Mouse (Mus musculus) MEL (cell line): ENCODE data around the gene Moxd2. TPM values are rescaled to one million over a fixed set of nuclear protein-coding genes. Genes with fewer than 3 reads are reported as not detected.
A peak's percentile ranks its signal among the peaks of the same experiment; 100 is the strongest.

Experiments
- DNase-seq: peaks from one replicate; pipeline ENCODE4 v3.0.0; 2011; ENCODE audit warnings: low read depth, low spot score
- H3K27ac ChIP-seq: 2 replicates; pipeline ENCODE4 v1.5.1; 2012; ENCODE audit warnings: low read depth, mild to moderate bottlenecking, control low read depth, low read length, moderate library complexity; ENCODE audit not compliant: control insufficient read depth
- H3K27me3 ChIP-seq, 2 experiments: fragments of 150-350 bp in 1 of 2; sonication (generic) in 1 of 2; 2 replicates each; pipeline ENCODE4 v1.6.1; 2012; ENCODE audit warnings: low read length in 2 of 2, mild to moderate bottlenecking in 2 of 2, improper control_type of control experiment in 1 of 2, moderate library complexity in 1 of 2; ENCODE audit not compliant: insufficient read depth in 2 of 2, control insufficient read depth in 1 of 2
- H3K36me3 ChIP-seq, 2 experiments: 2 replicates each; pipeline ENCODE4 v1.6.1; 2012 to 2014; ENCODE audit warnings: low read length in 2 of 2, improper control_type of control experiment in 1 of 2, inconsistent platforms in 1 of 2, mild to moderate bottlenecking in 1 of 2; ENCODE audit not compliant: insufficient read depth in 2 of 2, control insufficient read depth in 1 of 2
- H3K4me1 ChIP-seq, 2 experiments: fragments of 150-350 bp in 1 of 2; sonication (generic) in 1 of 2; 2 replicates each; pipeline ENCODE4 v1.6.1; 2012; ENCODE audit warnings: low read length in 2 of 2, improper control_type of control experiment in 1 of 2, mild to moderate bottlenecking in 1 of 2; ENCODE audit not compliant: insufficient read depth in 2 of 2, control insufficient read depth in 1 of 2
- H3K4me3 ChIP-seq, 2 experiments: fragments of 150-350 bp in 1 of 2; sonication (generic) in 1 of 2; 2 replicates each; pipeline ENCODE4 v1.5.1; 2012; ENCODE audit warnings: low read depth in 2 of 2, low read length in 2 of 2, mild to moderate bottlenecking in 2 of 2, moderate library complexity in 2 of 2, control low read depth in 1 of 2, improper control_type of control experiment in 1 of 2; ENCODE audit not compliant: control insufficient read depth in 1 of 2, insufficient read depth in 1 of 2
- H3K79me2 ChIP-seq: 2 replicates; pipeline ENCODE4 v1.6.1; 2012; ENCODE audit warnings: mild to moderate bottlenecking, low read length, moderate library complexity; ENCODE audit not compliant: control insufficient read depth, poor library complexity, insufficient read depth
- H3K9ac ChIP-seq: 2 replicates; pipeline ENCODE4 v1.6.1; 2012; ENCODE audit warnings: low read depth, mild to moderate bottlenecking, control low read depth, low read length, moderate library complexity; ENCODE audit not compliant: control insufficient read depth, poor library complexity, severe bottlenecking
- H3K9me3 ChIP-seq: fragments of 150-350 bp; sonication (generic); replicated peaks from 2 replicates; pipeline ENCODE4 v1.6.1; 2012; ENCODE audit warnings: mild to moderate bottlenecking, low read length, improper control_type of control experiment, moderate library complexity; ENCODE audit not compliant: insufficient read depth
- BHLHE40 ChIP-seq: IDR thresholded peaks from 2 replicates; pipeline ENCODE4 v1.6.1; 2012; ENCODE audit warnings: low read depth, mild to moderate bottlenecking, inconsistent platforms, low read length, improper control_type of control experiment, borderline replicate concordance
- CHD2 ChIP-seq: IDR thresholded peaks from 2 replicates; pipeline ENCODE4 v1.6.1; 2011; ENCODE audit warnings: low read length, improper control_type of control experiment
- CTCF ChIP-seq, 3 experiments: IDR thresholded peaks in 2 of 3; conservative IDR thresholded peaks in 1 of 3; 2 replicates each; pipeline ENCODE4 v1.5.1; 2011 to 2012; ENCODE audit warnings: low read length in 3 of 3, low read depth in 2 of 3, mild to moderate bottlenecking in 2 of 3, improper control_type of control experiment in 1 of 3, inconsistent platforms in 1 of 3, mixed read lengths in 1 of 3, moderate library complexity in 1 of 3; ENCODE audit not compliant: control insufficient read depth in 1 of 3, insufficient read depth in 1 of 3, poor library complexity in 1 of 3, severe bottlenecking in 1 of 3
- ETS1 ChIP-seq: IDR thresholded peaks from 2 replicates; pipeline ENCODE4 v1.6.1; 2012; ENCODE audit warnings: low read depth, mild to moderate bottlenecking, inconsistent platforms, low read length, improper control_type of control experiment, moderate library complexity
- GABPA ChIP-seq: IDR thresholded peaks from 2 replicates; pipeline ENCODE4 v1.6.1; 2012; ENCODE audit warnings: low read depth, mild to moderate bottlenecking, inconsistent platforms, low read length, improper control_type of control experiment, moderate library complexity
- MAX ChIP-seq: IDR thresholded peaks from 2 replicates; pipeline ENCODE4 v1.6.1; 2011; ENCODE audit warnings: low read length, improper control_type of control experiment
- MAZ ChIP-seq: IDR thresholded peaks from 2 replicates; pipeline ENCODE4 v1.6.1; 2012; ENCODE audit warnings: low read depth, mild to moderate bottlenecking, inconsistent platforms, low read length, improper control_type of control experiment
- NELFE ChIP-seq: IDR thresholded peaks from 2 replicates; pipeline ENCODE4 v1.6.1; 2011; ENCODE audit warnings: low read depth, low read length, improper control_type of control experiment
- NRF1 ChIP-seq: IDR thresholded peaks from 2 replicates; pipeline ENCODE4 v1.6.1; 2014; ENCODE audit warnings: low read depth, mild to moderate bottlenecking, inconsistent platforms, low read length, improper control_type of control experiment, moderate library complexity; ENCODE audit not compliant: poor library complexity, insufficient read depth, severe bottlenecking
- POLR2A ChIP-seq, 2 experiments: IDR thresholded peaks; 2 replicates each; pipeline ENCODE4 v1.6.1; 2011 to 2012; ENCODE audit warnings: low read length in 2 of 2, mild to moderate bottlenecking in 2 of 2, control low read depth in 1 of 2, improper control_type of control experiment in 1 of 2, low read depth in 1 of 2, moderate library complexity in 1 of 2; ENCODE audit not compliant: control insufficient read depth in 1 of 2, insufficient read depth in 1 of 2, poor library complexity in 1 of 2
- POLR2AphosphoS2 ChIP-seq: IDR thresholded peaks from 2 replicates; pipeline ENCODE4 v1.6.1; 2011; ENCODE audit warnings: low read length, improper control_type of control experiment
- RAD21 ChIP-seq: IDR thresholded peaks from 2 replicates; pipeline ENCODE4 v1.6.1; 2011; ENCODE audit warnings: mild to moderate bottlenecking, low read depth, low read length, improper control_type of control experiment
- RCOR1 ChIP-seq: IDR thresholded peaks from 2 replicates; pipeline ENCODE4 v1.6.1; 2012; ENCODE audit warnings: low read depth, mild to moderate bottlenecking, inconsistent platforms, low read length, improper control_type of control experiment
- SMC3 ChIP-seq: IDR thresholded peaks from 2 replicates; pipeline ENCODE4 v1.6.1; 2011; ENCODE audit warnings: low read depth, low read length, improper control_type of control experiment
- UBTF ChIP-seq: IDR thresholded peaks from 2 replicates; pipeline ENCODE4 v1.6.1; 2012; ENCODE audit warnings: low read depth, mild to moderate bottlenecking, inconsistent platforms, low read length, improper control_type of control experiment, moderate library complexity, borderline replicate concordance; ENCODE audit not compliant: insufficient read depth
- USF1 ChIP-seq: IDR thresholded peaks from 2 replicates; pipeline ENCODE4 v1.6.1; 2014; ENCODE audit warnings: low read depth, mild to moderate bottlenecking, inconsistent platforms, low read length, improper control_type of control experiment, moderate library complexity
- ZC3H11A ChIP-seq: IDR thresholded peaks from 2 replicates; pipeline ENCODE4 v1.6.1; 2012; ENCODE audit warnings: low read depth, mild to moderate bottlenecking, inconsistent platforms, low read length, improper control_type of control experiment
- ZKSCAN1 ChIP-seq: IDR thresholded peaks from 2 replicates; pipeline ENCODE4 v1.6.1; 2012; ENCODE audit warnings: low read depth, mild to moderate bottlenecking, inconsistent platforms, low read length, improper control_type of control experiment, moderate library complexity
- ZNF384 ChIP-seq: IDR thresholded peaks from 2 replicates; pipeline ENCODE4 v1.6.1; 2012; ENCODE audit warnings: low read depth, mild to moderate bottlenecking, inconsistent platforms, low read length, improper control_type of control experiment
- polyA plus RNA-seq, 2 experiments: library from polyadenylated mRNA; stranded (reverse) in 1 of 2; unstranded in 1 of 2; fragments of >175 nt in 1 of 2; fragments of >200 nt in 1 of 2; gene quantifications; 2 replicates each; pipeline versions ENCODE4 v1.2.1 to v1.2.4; 2012; ENCODE audit warnings: low replicate concordance in 2 of 2, low read depth in 1 of 2; ENCODE audit not compliant: insufficient read length in 2 of 2, insufficient read depth in 1 of 2, missing spikeins in 1 of 2
- total RNA-seq: library from RNA; depleted of rRNA; stranded (reverse); fragments of 300-350 nt; gene quantifications from 2 replicates; pipeline ENCODE4 v1.2.3, GENCODE M21; 2012

Moxd2 gene
- total and polyA plus RNA-seq, 3 experiments: not detected

- Histone ChIP-seq H3K27ac (no peak within 1 kb of the TSS), H3K9ac (no peak within 1 kb of the TSS), H3K79me2 (no peaks in the 10 kb centered on the region), H3K4me1 (no peaks in the 10 kb centered on the region), H3K4me3 (no peak within 1 kb of the TSS), H3K36me3 (no peaks in the 10 kb centered on the region), H3K27me3 (no peaks in the 10 kb centered on the region), H3K9me3 (no peaks in the 10 kb centered on the region)
- DNase-seq: no peak
- no peak for TF ChIP-seq UBTF
These were observed 13.0 kb upstream of the Moxd2 start, which contains the start of gene Prss58 for GRCm38 (mm10) chr6:40900287-40900686. Gene Prss58, minus strand, starts transcription at chr6:40900387.

- Histone ChIP-seq H3K79me2 (no peaks in the 10 kb centered on the region), H3K36me3 (no peaks in the 10 kb centered on the region), H3K27me3 (no peaks in the 10 kb centered on the region), H3K4me1 (no peaks in the 10 kb centered on the region), H3K27ac (no peak overlapping the region), H3K9ac (no peak overlapping the region), H3K4me3 (no peak overlapping the region), H3K9me3 (no peaks in the 10 kb centered on the region)
- DNase-seq: no peak
- no peak for TF ChIP-seq MAZ
- TF ChIP-seq ETS1: no peak
- no peak for TF ChIP-seq CHD2
- TF ChIP-seq NRF1: no peak
- no peak for TF ChIP-seq RCOR1
- TF ChIP-seq POLR2AphosphoS2: no peak
- no peak for TF ChIP-seq ZC3H11A
- TF ChIP-seq MAX: no peak
- TF ChIP-seq NELFE: no peak
- no peak for TF ChIP-seq BHLHE40
- no peak for TF ChIP-seq USF1
- no peak for TF ChIP-seq RAD21
- TF ChIP-seq ZNF384: no peak
- TF ChIP-seq GABPA: no peak
- TF ChIP-seq ZKSCAN1: no peak
These were observed 7.4 kb upstream of the Moxd2 start for GRCm38 (mm10) chr6:40894716-40895115.

- H3K9me3 ChIP-seq: no peaks in the 10 kb centered on the region
- no peak overlapping the region for H3K9ac ChIP-seq
- H3K4me3 ChIP-seq: no peak overlapping the region
- no peaks in the 10 kb centered on the region for H3K36me3 ChIP-seq
- peak; percentile 9 for DNase-seq
- no peak overlapping the region for H3K27ac ChIP-seq
- no peaks in the 10 kb centered on the region for H3K4me1 ChIP-seq
- H3K27me3 ChIP-seq: no peaks in the 10 kb centered on the region
- TF ChIP-seq SMC3 (peak; percentile 20), POLR2A (IDR thresholded peaks at IDR 0.05; ENCODE audit: control insufficient read depth in 1 of 2, insufficient read depth in 1 of 2, low read depth in 1 of 2, low read length in 2 of 2, poor library complexity in 1 of 2) (no peak), RAD21 (peak; percentile 22), CTCF (IDR thresholded peaks at IDR 0.05 in 2 of 3, conservative IDR thresholded peaks at IDR 0.05 in 1 of 3; ENCODE audit: control insufficient read depth in 1 of 3, insufficient read depth in 1 of 3, low read depth in 2 of 3, low read length in 3 of 3, poor library complexity in 1 of 3, severe bottlenecking in 1 of 3) (peak; percentile 25 to 44 (median 36); a peak in 5 of 6 replicates)
- H3K79me2 ChIP-seq: no peaks in the 10 kb centered on the region
These were observed 6.3 kb upstream of the Moxd2 start for GRCm38 (mm10) chr6:40893577-40893976.
